Mouse (Mus musculus) stomach, postnatal 0 days (tissue): ENCODE data around the gene Rplp0.

Source experiments
- CTCF ChIP-seq: IDR thresholded peaks from 2 replicates; pipeline ENCODE4 v1.5.1; 2016; ENCODE audit warnings: antibody characterized with exemption, low read depth, mild to moderate bottlenecking, moderate library complexity
- EP300 ChIP-seq: optimal IDR thresholded peaks from 2 replicates; pipeline ENCODE3; 2016; ENCODE audit warnings: antibody characterized with exemption

GRCm38 (mm10) chr5:115512375-115512774, 46.9 kb upstream of the Rplp0 start:
- no peak for TF ChIP-seq CTCF
- no peak for TF ChIP-seq EP300
